Mouse (Mus musculus): ENCODE measurements at regions not wholly inside any gene's neighbourhood (a gene's known extent, or its start where the extent isn't known, plus 50 kb on each side); places are given as distances from the start of the nearest gene placed in this dataset.
"Not testable (repeated sequence)": the region's sequence is repeated elsewhere in the genome, so short reads cannot be mapped to it uniquely, and the experiment has no call there.

- DNase-seq (ENCODE audit: low spot score) = no peak
Observed at GRCm38 (mm10) chr14:102794898-102795297, 187.5 kb downstream of the Kctd12 start.

GRCm38 (mm10) chr14:102793753-102794152 is 188.7 kb downstream of the Kctd12 start:
- no peak for DNase-seq (ENCODE audit: low spot score)

GRCm38 (mm10) chr14:102790916-102791315 is 191.5 kb downstream of the Kctd12 start:
- DNase-seq (ENCODE audit: low spot score) = no peak

- no peak for DNase-seq (ENCODE audit: low spot score)
Observed at GRCm38 (mm10) chr14:102782227-102782626, 200.2 kb downstream of the Kctd12 start.

- DNase-seq (ENCODE audit: low spot score) = peak; percentile 49
Observed at GRCm38 (mm10) chr14:102769716-102770115, 212.7 kb downstream of the Kctd12 start.

- DNase-seq (ENCODE audit: low spot score) = no peak
Observed at GRCm38 (mm10) chr14:102748687-102749086, 233.8 kb downstream of the Kctd12 start.

GRCm38 (mm10) chr14:102742331-102742730 is 240.1 kb downstream of the Kctd12 start:
- DNase-seq (ENCODE audit: low spot score) = no peak

GRCm38 (mm10) chr14:102736656-102737055 is 245.8 kb downstream of the Kctd12 start:
- DNase-seq (ENCODE audit: low spot score) = no peak

GRCm38 (mm10) chr14:102733718-102734117 is 248.7 kb downstream of the Kctd12 start:
- not testable (repeated sequence) for DNase-seq (ENCODE audit: low spot score)

- DNase-seq (ENCODE audit: low spot score) = no peak
Observed at GRCm38 (mm10) chr14:102731746-102732145, 250.7 kb downstream of the Kctd12 start.

- DNase-seq (ENCODE audit: low spot score) = no peak
Observed at GRCm38 (mm10) chr14:102722633-102723032, 259.8 kb downstream of the Kctd12 start.

- DNase-seq (ENCODE audit: low spot score) = no peak
Observed at GRCm38 (mm10) chr14:102718558-102718957, 263.9 kb downstream of the Kctd12 start.

GRCm38 (mm10) chr14:102712600-102712999 is 269.8 kb downstream of the Kctd12 start:
- DNase-seq (ENCODE audit: low spot score) = no peak

GRCm38 (mm10) chr14:102706704-102707336 is 275.6 kb downstream of the Kctd12 start:
- DNase-seq (ENCODE audit: low spot score) = no peak

GRCm38 (mm10) chr14:102701108-102701507 is 281.3 kb downstream of the Kctd12 start:
- DNase-seq (ENCODE audit: low spot score) = no peak

GRCm38 (mm10) chr14:102700457-102700856 is 282.0 kb downstream of the Kctd12 start:
- DNase-seq (ENCODE audit: low spot score) = no peak

GRCm38 (mm10) chr14:102699015-102699414 is 283.4 kb downstream of the Kctd12 start:
- DNase-seq (ENCODE audit: low spot score) = no peak

GRCm38 (mm10) chr14:102686791-102687190 is 295.6 kb downstream of the Kctd12 start:
- DNase-seq (ENCODE audit: low spot score) = no peak

- DNase-seq (ENCODE audit: low spot score) = no peak
Observed at GRCm38 (mm10) chr14:102676582-102676981, 305.9 kb downstream of the Kctd12 start.

GRCm38 (mm10) chr14:102674635-102675034 is 307.8 kb downstream of the Kctd12 start:
- DNase-seq (ENCODE audit: low spot score) = no peak

- DNase-seq (ENCODE audit: low spot score) = no peak
Observed at GRCm38 (mm10) chr14:102673724-102674123, 308.7 kb downstream of the Kctd12 start.

GRCm38 (mm10) chr14:102663240-102663639 is 319.2 kb downstream of the Kctd12 start:
- DNase-seq (ENCODE audit: low spot score) = no peak

GRCm38 (mm10) chr14:102660351-102660750 is 322.1 kb downstream of the Kctd12 start:
- no peak for DNase-seq (ENCODE audit: low spot score)

- no peak for DNase-seq (ENCODE audit: low spot score)
Observed at GRCm38 (mm10) chr14:102656235-102656634, 326.2 kb downstream of the Kctd12 start.
